Mouse (Mus musculus): ENCODE data around the gene Tnfsf11. TPM values are rescaled to one million over a fixed set of nuclear protein-coding genes. Genes with fewer than 3 reads are reported as not detected.

The Tnfsf11 gene
- total RNA-seq, 1 experiment: 2.9 TPM

- Histone ChIP-seq H3K4me3 (ENCODE audit: insufficient read depth in 1 of 2, low read depth in 1 of 2, low read length in 2 of 2, poor library complexity in 1 of 2, severe bottlenecking in 1 of 2) (no peak overlapping the region), H3K9ac (ENCODE audit: insufficient read depth, low read depth, low read length, poor library complexity, severe bottlenecking) (no peak overlapping the region), H3K9me3 (ENCODE audit: control insufficient read depth, insufficient read depth, low read depth, low read length) (no peaks in the 10 kb centered on the region), H3K36me3 (ENCODE audit: control insufficient read depth, insufficient read depth, low read length, poor library complexity, severe bottlenecking) (no peaks in the 10 kb centered on the region), H3K4me1 (ENCODE audit: control insufficient read depth in 2 of 2, insufficient read depth in 2 of 2, low read length in 2 of 2, poor library complexity in 1 of 2) (peaks cover 2% of the 10 kb centered on the region in 2 experiments; a peak in 1 of 4 replicates), H3K27ac (ENCODE audit: insufficient read depth, low read depth, low read length, poor library complexity, severe bottlenecking) (no peak overlapping the region)
- no peak for TF ChIP-seq ZC3H11A (IDR thresholded peaks at IDR 0.05; ENCODE audit: borderline replicate concordance, low read depth, low read length)
- no peak for TF ChIP-seq HCFC1 (IDR thresholded peaks at IDR 0.05; ENCODE audit: borderline replicate concordance, insufficient read depth, low read length)
- TF ChIP-seq ZNF384 (IDR thresholded peaks at IDR 0.05; ENCODE audit: low read depth, low read length): no peak
- no peak for TF ChIP-seq CHD2 (IDR thresholded peaks at IDR 0.05; ENCODE audit: low read depth, low read length)
- in situ Hi-C loops (cut with MboI; ENCODE audit: low sequenced_read_pairs in 2 of 2, unreplicated experiment in 2 of 2): no loop called here
- DNase-seq (ENCODE audit: low read depth, low spot score): no peak
Observed at GRCm38 (mm10) chr14:78300914-78301313, 6.9 kb downstream of the Tnfsf11 start.

GRCm38 (mm10) chr14:78292687-78293086 lies 15.2 kb downstream of the Tnfsf11 start:
- H3K4me1 ChIP-seq (ENCODE audit: control insufficient read depth in 2 of 2, insufficient read depth in 2 of 2, low read length in 2 of 2, poor library complexity in 1 of 2): peaks cover 12 to 18% of the 10 kb centered on the region in 2 experiments
- in situ Hi-C loops (cut with MboI; ENCODE audit: low sequenced_read_pairs in 2 of 2, unreplicated experiment in 2 of 2): no loop called here
- no peak overlapping the region for H3K4me3 ChIP-seq (ENCODE audit: insufficient read depth in 1 of 2, low read depth in 1 of 2, low read length in 2 of 2, poor library complexity in 1 of 2, severe bottlenecking in 1 of 2)
- no peak for DNase-seq (ENCODE audit: low read depth, low spot score)
- TF ChIP-seq MAFK (IDR thresholded peaks at IDR 0.05; ENCODE audit: insufficient read depth, low read depth, low read length): no peak
- no peak for TF ChIP-seq CHD2 (IDR thresholded peaks at IDR 0.05; ENCODE audit: low read depth, low read length)
- TF ChIP-seq HCFC1 (IDR thresholded peaks at IDR 0.05; ENCODE audit: borderline replicate concordance, insufficient read depth, low read length): no peak
- TF ChIP-seq ZC3H11A (IDR thresholded peaks at IDR 0.05; ENCODE audit: borderline replicate concordance, low read depth, low read length): no peak
- TF ChIP-seq ZNF384 (IDR thresholded peaks at IDR 0.05; ENCODE audit: low read depth, low read length): no peak
- no peak overlapping the region for H3K9ac ChIP-seq (ENCODE audit: insufficient read depth, low read depth, low read length, poor library complexity, severe bottlenecking)
- H3K36me3 ChIP-seq (ENCODE audit: control insufficient read depth, insufficient read depth, low read length, poor library complexity, severe bottlenecking): no peaks in the 10 kb centered on the region
- no peaks in the 10 kb centered on the region; the same call in 1 of the 2 replicates for H3K9me3 ChIP-seq (ENCODE audit: control insufficient read depth, insufficient read depth, low read depth, low read length)
- no peak overlapping the region for H3K27ac ChIP-seq (ENCODE audit: insufficient read depth, low read depth, low read length, poor library complexity, severe bottlenecking)

DNA sequence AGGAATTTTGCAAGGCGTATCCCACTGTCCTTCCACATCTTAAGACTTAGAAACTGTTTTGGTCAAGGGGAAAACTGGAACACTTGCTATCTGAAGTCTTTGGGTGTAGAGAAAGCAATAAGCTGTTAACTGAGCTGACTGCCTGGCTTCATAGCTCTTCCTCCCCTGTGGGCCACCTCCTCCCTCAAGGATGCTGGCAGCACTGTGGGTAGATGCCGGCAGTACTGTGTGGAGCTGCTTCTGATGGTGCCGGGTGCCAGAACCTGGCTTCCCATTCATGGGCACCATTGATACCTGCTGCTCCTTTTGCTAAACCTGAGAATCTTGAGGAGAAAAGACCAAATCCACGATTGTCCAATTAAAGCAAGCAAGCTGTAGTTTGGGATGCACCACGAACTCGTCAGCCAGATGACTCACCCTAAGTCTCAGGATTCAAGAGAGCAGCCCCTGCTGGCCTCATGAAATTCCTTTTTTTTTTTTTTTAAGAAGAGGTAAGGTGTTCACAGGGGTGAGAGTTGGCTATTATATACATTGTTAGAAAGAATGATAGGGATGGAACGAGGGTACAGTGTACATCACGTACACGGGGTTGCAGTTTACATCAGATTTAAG lies 17.8 kb downstream of the Tnfsf11 start:
- in situ Hi-C loops (cut with MboI; ENCODE audit: low sequenced_read_pairs in 2 of 2, unreplicated experiment in 2 of 2): no loop called here
- TF ChIP-seq HCFC1 (IDR thresholded peaks at IDR 0.05; ENCODE audit: borderline replicate concordance, insufficient read depth, low read length) (no peak), CHD2 (IDR thresholded peaks at IDR 0.05; ENCODE audit: low read depth, low read length) (no peak), MAFK (IDR thresholded peaks at IDR 0.05; ENCODE audit: insufficient read depth, low read depth, low read length) (no peak), ZC3H11A (IDR thresholded peaks at IDR 0.05; ENCODE audit: borderline replicate concordance, low read depth, low read length) (no peak), ZNF384 (IDR thresholded peaks at IDR 0.05; ENCODE audit: low read depth, low read length) (peak; percentile 80; the same call in 1 of the 2 replicates)
- Histone ChIP-seq H3K27ac (ENCODE audit: insufficient read depth, low read depth, low read length, poor library complexity, severe bottlenecking) (no peak overlapping the region; the same call in 1 of the 2 replicates), H3K9me3 (ENCODE audit: control insufficient read depth, insufficient read depth, low read depth, low read length) (no peaks in the 10 kb centered on the region; the same call in 1 of the 2 replicates), H3K9ac (ENCODE audit: insufficient read depth, low read depth, low read length, poor library complexity, severe bottlenecking) (no peak overlapping the region), H3K4me3 (ENCODE audit: insufficient read depth in 1 of 2, low read depth in 1 of 2, low read length in 2 of 2, poor library complexity in 1 of 2, severe bottlenecking in 1 of 2) (no peak overlapping the region), H3K36me3 (ENCODE audit: control insufficient read depth, insufficient read depth, low read length, poor library complexity, severe bottlenecking) (no peaks in the 10 kb centered on the region), H3K4me1 (ENCODE audit: control insufficient read depth in 2 of 2, insufficient read depth in 2 of 2, low read length in 2 of 2, poor library complexity in 1 of 2) (peaks cover 13 to 22% of the 10 kb centered on the region in 2 experiments)
- no peak for DNase-seq (ENCODE audit: low read depth, low spot score)

DNA sequence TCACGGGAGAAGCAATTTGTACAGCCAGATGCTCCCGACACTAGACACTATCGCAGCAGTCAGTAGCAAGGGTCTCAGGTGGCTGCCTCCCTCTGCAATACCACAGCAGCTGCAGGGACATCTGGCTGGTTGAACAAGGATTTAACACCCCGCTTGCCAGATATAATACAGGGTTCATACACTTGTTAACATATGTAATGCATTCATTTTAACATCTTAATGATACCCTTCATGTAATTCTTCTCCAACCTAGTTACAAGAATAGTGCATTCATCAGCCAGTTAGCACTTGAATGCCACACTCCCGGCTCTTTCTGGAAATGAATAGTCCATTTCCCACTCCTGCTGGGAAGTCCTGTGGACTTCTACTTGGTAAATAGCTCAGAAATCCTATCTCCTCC lies 18.9 kb downstream of the Tnfsf11 start:
- H3K4me3 ChIP-seq (ENCODE audit: insufficient read depth in 1 of 2, low read depth in 1 of 2, low read length in 2 of 2, poor library complexity in 1 of 2, severe bottlenecking in 1 of 2): no peak overlapping the region
- TF ChIP-seq CHD2 (IDR thresholded peaks at IDR 0.05; ENCODE audit: low read depth, low read length): peak; percentile 78
- no peak for TF ChIP-seq MAFK (IDR thresholded peaks at IDR 0.05; ENCODE audit: insufficient read depth, low read depth, low read length)
- TF ChIP-seq ZNF384 (IDR thresholded peaks at IDR 0.05; ENCODE audit: low read depth, low read length): no peak
- no peak for TF ChIP-seq HCFC1 (IDR thresholded peaks at IDR 0.05; ENCODE audit: borderline replicate concordance, insufficient read depth, low read length)
- TF ChIP-seq ZC3H11A (IDR thresholded peaks at IDR 0.05; ENCODE audit: borderline replicate concordance, low read depth, low read length): no peak
- no peaks in the 10 kb centered on the region for H3K36me3 ChIP-seq (ENCODE audit: control insufficient read depth, insufficient read depth, low read length, poor library complexity, severe bottlenecking)
- peak; percentile 82 for DNase-seq (ENCODE audit: low read depth, low spot score)
- H3K27ac ChIP-seq (ENCODE audit: insufficient read depth, low read depth, low read length, poor library complexity, severe bottlenecking): no peak overlapping the region
- H3K4me1 ChIP-seq (ENCODE audit: control insufficient read depth in 2 of 2, insufficient read depth in 2 of 2, low read length in 2 of 2, poor library complexity in 1 of 2): peaks cover 13 to 22% of the 10 kb centered on the region in 2 experiments
- in situ Hi-C loops (cut with MboI; ENCODE audit: low sequenced_read_pairs in 2 of 2, unreplicated experiment in 2 of 2): no loop called here
- H3K9ac ChIP-seq (ENCODE audit: insufficient read depth, low read depth, low read length, poor library complexity, severe bottlenecking): no peak overlapping the region
- no peaks in the 10 kb centered on the region for H3K9me3 ChIP-seq (ENCODE audit: control insufficient read depth, insufficient read depth, low read depth, low read length)
